Mouse (Mus musculus): Measurements from ENCODE around the gene Xpnpep3.

- TF ChIP-seq CTCF (conservative IDR thresholded peaks at IDR 0.05; ENCODE audit: low read length) (no peak), NANOG (IDR thresholded peaks at IDR 0.05; ENCODE audit: borderline replicate concordance, low read length) (no peak)
Measured at GRCm38 (mm10) chr15:81431195-81431594, 31.3 kb downstream of the Xpnpep3 start.
